Mouse (Mus musculus): ENCODE results near the gene Thop1.
A peak's percentile ranks its signal among the peaks of the same experiment; 100 is the strongest.
"Not testable (repeated sequence)": the region's sequence is repeated elsewhere in the genome, so short reads cannot be mapped to it uniquely, and the experiment has no call there.

The Thop1 gene

DNA sequence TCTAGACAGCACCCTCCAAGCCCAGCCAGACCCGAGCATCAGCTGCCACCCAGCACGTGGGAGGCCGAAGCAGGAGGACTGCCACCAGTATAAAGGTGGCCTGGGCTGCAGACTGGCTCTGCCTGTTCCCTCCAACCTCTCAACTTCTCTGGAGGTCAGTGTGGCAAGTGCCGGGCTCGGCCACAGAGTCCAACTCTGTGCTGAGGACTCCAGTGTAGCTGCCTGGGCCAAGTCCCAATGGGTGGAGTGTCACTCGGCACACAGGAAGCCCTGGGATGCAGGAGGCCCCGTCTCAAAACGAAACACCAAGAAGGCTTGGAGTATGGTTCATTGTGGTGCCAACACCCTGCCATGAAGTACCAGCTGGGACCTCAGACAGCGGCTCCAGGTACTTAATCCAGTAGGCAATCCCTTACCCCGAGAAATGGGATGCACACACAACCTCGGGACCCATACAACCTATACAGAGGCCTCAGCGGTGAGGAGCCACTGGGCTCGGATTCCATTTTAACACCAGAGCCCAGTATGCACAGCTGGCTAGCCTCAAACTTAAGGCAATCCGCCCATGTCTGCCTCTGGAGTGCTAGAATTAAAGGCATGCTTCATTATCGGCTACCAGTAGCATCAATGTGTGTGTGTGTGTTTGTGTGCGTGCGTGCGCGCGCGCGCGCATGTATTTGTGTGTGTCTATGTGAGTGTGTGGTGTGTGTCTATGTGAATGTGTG is 12.3 kb upstream of the Thop1 start:
- no peak for DNase-seq (ENCODE audit: low read depth in 2 of 2, low spot score in 2 of 2)

DNA sequence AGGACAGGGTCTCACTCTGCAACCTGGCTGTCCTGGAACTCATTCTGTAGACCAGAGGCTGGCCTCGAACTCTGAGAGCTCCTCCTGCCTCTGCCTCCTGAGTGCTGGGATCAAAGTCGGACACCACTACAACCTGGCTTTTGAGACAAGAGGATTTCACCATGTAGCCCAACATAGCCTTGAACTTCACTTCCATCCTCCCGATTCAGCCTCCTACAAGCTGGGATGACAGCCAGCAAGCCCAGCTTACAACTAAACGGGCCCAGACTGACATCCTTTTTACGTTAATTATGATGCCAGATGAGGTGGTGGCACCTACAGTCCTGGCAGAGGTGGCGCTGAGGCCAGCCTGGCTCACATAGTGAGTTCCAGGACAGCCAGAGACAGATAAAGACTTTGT is 10.9 kb upstream of the Thop1 start:
- no peak for DNase-seq (ENCODE audit: low read depth in 2 of 2, low spot score in 2 of 2)

DNA sequence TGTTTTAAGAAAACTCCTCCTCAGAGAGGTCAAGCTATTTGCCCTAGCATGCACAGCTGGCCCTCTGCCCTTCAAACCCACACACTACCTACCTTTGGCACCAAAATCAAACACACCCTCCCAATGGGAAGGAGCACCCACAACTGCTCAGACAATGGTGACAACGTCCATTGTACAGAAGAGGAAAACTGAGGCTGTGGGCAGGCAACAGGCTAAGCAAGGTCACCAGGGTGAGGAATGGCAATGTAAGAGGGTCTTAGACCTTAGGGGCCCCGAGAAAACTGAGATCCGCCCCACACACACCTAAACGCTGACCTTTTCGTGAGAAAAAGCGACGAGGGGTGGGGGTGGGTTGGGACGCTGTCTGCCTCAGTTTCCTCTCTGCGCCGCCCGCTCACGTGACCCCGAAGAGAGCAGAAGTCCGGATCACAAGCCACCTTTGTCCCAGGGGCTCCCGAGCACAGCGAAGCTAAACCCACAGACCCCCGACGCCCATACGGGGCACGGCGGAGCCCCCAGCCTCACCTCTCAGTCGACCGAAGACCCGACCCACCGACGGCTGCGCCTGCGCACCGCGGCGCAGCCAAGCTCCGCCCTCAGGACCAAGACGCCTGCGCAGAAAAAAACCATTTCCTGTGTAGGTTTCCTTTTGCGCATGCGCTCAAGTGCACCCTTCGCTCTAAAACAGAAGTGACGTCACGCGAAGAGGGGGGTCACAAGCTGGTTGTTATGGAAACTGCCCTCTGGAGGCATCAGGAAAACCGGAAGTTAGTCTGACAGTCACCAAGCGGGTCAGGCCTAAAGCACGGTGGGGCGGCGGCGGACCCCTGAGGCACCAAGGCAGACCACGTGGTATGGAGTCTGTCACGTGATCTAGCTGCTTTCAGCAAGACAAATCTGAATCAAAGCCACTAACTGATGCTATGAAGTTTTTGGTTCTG is 10.0 kb upstream of the Thop1 start, which contains the start of gene Sgta:
TSS of gene Sgta (minus strand) at position 579 of the 941 bp plus-strand sequence.
- peak; percentile 96 to 97 for DNase-seq (ENCODE audit: low read depth in 2 of 2, low spot score in 2 of 2)

DNA sequence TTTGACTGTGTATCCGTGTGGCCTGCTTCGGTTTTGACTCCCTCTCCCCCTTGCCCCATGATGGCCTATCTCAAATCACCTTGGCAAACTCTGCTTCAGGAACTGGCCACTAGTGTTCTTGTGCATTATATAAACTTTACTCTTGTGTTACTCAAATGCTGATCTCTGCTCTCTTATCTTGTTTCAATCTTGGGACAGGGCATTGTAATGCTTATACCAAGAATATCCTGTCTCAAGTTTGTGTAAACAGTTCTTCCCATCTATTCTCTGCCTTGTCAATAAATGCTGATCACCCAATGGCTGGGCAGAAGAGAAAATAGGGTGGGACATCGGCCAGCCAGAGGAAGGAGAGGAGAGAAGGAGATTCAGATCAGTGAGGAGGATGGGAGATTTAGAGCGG is 7.1 kb upstream of the Thop1 start:
- no peak for DNase-seq (ENCODE audit: low read depth in 2 of 2, low spot score in 2 of 2)

DNA sequence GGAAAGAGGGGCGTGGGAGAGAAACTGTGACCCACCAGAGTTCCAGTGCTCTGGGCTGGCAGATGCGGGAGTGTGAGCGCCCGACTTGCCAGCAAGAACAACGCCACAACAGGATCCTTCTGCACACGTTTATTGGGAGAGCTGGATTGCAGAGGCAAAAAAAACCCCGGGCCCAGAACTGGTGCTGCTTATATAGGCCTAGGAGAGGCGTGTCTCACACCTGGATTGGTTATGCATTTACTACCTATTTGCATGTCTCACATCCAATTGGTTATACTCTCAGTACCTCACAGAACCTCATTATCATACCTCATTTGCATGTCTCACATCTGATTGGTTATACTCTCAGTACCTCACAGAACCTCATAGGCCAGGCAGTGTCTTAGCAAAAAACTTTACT is 5.3 kb upstream of the Thop1 start:
- DNase-seq (ENCODE audit: low read depth in 2 of 2, low spot score in 2 of 2): not testable (repeated sequence)

DNA sequence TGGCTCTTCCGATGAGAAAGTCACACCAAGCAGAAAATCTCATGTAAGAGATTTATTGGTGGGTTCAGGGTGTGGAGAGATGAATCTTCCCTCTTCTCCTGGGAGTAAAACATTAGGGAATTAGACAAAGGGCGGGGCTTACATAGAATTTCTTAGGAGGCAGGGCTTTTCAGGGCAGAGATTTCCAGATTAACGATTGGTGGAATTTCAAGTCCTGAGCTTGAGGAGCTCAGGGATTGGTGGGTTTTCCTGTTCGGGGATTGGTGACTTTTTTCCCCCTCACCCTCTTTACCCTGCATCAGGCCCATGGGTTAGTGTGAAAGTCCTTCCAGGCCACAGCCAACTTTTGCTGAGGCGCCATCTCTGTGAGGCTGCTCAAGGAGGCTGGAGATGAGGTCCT is 1.1 kb upstream of the Thop1 start:
- DNase-seq (ENCODE audit: low read depth in 2 of 2, low spot score in 2 of 2): no peak

DNA sequence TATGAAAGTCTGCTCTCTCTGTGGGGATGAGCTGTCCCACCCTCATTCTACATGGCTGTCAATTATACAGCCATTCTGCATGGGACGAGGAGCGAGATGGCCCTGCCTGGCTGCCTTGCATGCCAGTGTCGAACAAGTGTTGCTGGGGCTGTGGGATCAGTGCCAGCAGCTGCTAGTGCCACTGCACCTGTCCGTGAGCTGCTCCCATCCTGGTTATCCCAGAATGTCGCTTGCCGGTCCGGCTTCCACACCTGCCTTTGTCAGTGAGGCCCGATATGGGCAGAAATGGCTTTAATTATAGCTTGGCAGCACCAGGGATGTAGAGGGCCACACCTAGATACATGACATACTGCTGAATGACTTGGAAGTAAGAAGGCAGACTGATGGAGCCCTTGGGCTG is 2.5 kb downstream of the Thop1 start:
- DNase-seq (ENCODE audit: low read depth in 2 of 2, low spot score in 2 of 2): no peak

DNA sequence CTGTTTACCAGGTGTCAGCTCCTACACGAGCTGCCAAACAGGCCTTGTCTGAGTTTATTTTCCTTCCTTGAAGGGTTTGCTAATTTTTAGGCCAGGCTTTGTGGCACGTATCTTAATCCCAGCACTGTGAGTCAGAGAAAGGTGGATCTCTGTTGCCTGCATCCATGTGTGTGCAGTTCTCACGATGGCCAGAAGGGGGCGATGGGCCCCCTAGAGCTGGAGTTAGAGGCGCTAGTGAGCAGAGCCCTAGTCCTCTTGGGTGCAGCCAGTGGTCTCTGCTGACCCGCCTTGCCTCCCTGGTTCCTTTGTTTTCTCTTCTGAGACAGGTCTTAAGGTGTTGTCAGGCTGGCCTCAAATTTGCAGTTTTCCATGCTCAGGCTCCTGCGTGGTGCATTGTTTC is 3.6 kb downstream of the Thop1 start:
- peak in 1 of 2 experiments; percentile 12 for DNase-seq (ENCODE audit: low read depth in 2 of 2, low spot score in 2 of 2)

DNA sequence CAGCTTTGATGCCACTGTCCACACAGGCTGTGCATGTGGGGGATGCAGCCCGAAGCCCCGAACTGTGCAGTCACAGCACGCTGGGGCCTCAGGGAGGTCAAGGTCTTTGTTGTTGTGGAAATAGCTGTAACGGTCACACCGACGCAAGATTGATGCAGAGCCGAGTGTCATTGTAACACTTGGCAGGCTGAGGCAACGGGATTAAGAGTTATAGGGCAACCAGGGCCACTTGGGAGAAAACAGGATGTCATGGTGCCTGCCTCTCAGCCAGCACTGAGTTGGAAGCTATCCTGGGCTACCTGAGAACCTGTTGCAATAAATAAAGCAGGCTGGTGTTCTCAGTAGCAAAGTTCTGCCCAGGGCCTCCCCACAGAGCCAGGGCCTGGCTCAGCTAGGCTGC is 5.9 kb downstream of the Thop1 start:
- DNase-seq (ENCODE audit: low read depth in 2 of 2, low spot score in 2 of 2): no peak

DNA sequence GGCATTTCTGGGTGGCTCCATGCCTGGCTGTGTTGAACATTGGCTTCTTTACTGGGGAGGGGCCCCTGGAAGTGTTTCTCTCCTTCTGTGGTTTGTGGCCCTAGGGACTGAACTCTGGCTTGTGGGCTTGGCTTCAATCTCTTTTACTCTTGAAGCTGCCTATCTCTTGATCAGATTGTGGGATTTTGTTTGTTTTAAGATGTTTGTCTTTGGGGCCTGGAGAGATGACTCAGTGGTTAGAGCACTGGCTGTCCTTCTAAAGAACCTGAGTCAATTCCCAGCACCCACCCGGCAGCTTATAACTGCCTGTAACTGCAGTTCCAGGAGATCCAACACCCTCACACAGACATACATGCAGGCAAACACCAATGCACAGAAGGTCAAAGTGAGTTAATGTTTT is 6.5 kb downstream of the Thop1 start:
- no peak for DNase-seq (ENCODE audit: low read depth in 2 of 2, low spot score in 2 of 2)

DNA sequence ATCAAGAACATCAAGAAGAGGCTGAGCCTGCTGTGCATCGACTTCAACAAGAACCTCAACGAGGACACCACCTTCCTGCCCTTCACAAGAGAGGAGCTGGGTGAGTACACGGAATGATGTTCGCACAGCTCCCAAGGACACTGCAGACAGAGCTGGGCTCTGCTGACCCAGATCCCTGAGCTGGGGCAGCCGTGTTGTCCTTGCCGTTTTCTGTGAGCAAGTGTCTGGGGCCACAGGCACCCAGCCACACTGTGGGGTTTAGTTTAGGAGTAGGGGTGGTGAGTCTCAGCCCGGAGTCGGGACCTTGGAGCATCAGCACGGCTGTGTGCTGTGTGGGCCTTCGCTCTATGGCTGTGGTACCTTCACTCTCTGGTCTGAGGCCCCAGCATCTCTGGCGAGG is 8.1 kb downstream of the Thop1 start:
- DNase-seq (ENCODE audit: low read depth in 2 of 2, low spot score in 2 of 2): no peak

DNA sequence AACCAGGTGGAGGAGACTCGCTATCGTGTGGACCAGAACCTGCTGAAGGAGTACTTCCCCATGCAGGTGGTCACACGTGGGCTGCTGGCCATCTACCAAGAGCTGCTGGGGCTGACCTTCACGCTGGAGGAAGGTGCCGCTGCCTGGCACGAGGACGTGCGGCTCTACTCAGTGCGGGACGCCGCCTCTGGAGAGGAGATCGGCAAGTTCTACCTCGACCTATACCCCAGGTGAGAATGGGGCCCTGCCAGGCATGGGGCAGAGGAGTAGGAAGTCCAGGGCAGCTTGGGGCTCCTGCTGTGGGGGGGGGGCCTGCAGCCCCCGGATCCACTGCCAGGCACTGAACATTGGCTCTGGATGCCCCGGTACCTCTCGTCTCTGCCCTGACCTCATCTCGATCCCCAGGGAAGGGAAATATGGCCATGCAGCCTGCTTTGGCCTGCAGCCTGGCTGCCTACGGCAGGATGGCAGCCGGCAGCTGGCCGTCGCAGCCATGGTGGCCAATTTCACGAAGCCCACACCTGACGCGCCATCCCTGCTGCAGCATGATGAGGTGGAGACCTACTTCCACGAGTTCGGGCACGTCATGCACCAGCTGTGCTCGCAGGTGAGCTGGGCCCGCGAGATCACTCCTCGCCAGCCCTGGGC is 10.3 kb downstream of the Thop1 start:
- no peak for DNase-seq (ENCODE audit: low read depth in 2 of 2, low spot score in 2 of 2)

DNA sequence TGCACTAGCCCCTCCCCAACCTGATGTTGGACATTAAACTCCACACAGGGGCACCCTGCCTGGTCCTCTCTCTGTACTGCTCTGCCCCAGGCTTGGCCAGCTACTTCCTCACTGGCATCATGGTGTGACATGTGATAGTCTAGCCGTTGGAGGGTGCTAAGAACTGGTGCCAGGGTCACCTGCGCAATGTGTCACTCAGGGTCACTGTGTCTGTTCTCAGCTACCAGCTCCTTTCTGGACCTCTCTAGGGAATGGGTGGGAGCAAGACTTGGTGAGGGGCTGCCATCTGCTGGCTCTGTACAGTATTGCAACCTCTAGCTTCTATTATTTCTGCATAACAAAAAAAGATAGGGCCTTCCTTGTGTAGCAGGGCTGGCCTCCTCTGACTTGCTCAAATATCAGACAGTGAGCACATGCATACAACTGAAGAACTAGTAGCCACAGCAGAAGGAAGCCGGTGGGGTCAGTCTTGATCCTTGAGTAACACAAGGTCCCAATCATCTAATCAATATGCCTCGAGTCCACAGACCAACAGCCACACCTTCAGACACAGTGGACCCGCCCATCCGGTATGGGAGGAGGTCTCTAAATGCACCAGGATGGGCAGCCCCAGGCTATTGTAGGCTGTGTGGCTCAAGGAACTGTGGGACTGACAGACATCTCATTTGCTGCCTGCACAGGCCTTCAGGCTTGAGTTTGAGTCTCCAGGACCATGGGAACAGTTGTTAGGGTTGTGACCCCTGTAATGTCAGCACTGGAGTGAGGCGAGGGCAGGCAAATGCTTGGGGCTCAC is 12.5 kb downstream of the Thop1 start:
- peak; percentile 58 to 70 for DNase-seq (ENCODE audit: low read depth in 2 of 2, low spot score in 2 of 2)

DNA sequence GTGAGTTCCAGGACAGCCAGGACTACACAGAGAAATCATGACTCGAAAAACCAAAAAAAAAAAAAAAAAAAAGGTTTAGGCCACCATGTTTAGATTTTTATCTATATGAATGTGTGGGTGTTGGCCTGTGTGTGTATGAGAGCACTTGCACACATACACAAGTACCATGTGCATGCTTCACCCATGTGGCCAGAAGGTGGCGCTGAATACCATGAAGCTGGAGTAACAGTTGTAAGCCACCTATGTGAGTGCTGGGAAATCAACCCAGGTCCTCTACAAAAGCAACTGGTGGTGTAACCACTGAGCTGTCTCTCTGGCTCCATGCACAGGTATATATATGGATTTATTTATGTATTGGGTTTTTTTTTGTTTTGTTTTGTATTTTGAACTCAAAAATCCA is 17.2 kb downstream of the Thop1 start:
- peak in 1 of 2 experiments; percentile 31 for DNase-seq (ENCODE audit: low read depth in 2 of 2, low spot score in 2 of 2)

DNA sequence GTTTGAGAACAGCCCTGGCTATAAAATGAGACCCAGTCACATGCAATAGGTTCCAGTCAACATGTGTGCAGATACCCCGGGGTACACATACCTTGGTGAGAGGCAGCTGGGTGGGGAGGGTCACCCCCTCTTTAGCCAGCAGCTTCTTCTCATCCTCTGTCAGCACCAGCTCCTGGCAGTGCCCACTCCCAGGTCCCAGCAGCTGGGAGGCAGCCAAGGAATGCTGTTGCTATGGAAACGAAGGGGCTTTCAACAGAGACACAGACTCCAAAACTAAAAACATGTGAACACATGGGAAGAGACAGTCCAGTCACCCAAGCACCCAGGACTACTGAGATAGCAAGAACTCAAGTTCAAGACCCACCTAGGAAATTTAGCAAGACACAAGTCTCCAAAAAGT is 19.4 kb downstream of the Thop1 start:
- DNase-seq (ENCODE audit: low read depth in 2 of 2, low spot score in 2 of 2): no peak

DNA sequence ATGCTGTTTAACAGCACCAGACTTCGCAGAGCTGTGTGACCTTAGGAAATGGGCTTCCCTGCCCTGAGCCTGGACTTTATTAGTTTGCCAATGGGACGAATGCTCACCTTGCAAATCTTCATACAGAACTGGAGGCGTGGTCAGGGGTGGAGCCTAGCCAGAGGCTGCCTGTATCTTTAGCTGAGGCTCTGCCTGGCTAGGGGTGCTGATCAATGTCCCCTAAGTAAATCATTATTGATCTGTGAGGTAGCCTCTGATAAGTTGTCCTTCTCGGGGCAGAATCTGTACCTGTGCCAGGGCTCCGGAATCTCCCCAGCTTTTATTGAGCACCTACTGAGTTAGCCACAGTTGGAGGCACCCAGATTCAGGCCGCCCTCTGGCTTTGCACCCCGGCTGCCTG is 20.8 kb downstream of the Thop1 start:
- no peak for DNase-seq (ENCODE audit: low read depth in 2 of 2, low spot score in 2 of 2)

DNA sequence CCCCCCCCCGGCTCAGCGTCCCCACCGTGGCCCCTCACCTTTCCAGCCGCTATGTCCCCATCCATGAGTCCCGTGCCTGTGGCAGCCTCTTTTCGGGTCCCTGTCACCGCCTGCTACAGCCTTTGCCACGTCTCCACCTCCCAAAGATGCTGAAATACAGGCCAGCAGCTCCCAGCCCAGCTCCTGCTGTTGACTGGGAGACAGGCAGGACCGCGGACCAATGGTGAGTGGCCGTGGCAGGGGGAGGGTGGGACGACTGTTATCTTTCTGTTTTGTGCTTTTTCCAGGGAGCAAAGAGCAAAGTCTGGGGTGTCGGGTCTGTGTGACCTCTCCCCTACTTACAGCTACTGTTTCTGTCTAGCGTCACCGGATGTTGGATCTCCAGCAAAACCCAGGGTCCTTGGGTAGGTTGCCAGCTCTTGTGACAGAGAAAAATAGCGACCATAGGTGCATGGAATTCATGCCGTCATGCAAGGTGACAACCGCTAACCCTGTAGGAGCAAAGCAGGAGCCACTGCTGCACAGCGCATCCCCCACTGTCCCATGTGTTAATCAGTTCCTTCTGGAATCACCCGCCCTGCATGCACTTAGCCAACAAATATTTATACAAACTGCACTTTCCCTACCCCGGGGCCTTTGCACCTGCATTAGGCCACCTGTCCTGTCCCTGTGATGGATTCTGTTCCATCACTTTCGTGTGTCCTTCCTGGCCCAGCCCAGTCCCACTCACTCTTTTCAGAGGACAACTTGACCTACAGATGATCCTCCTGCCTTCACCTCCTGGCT is 22.8 kb downstream of the Thop1 start:
- no peak for DNase-seq (ENCODE audit: low read depth in 2 of 2, low spot score in 2 of 2)

DNA sequence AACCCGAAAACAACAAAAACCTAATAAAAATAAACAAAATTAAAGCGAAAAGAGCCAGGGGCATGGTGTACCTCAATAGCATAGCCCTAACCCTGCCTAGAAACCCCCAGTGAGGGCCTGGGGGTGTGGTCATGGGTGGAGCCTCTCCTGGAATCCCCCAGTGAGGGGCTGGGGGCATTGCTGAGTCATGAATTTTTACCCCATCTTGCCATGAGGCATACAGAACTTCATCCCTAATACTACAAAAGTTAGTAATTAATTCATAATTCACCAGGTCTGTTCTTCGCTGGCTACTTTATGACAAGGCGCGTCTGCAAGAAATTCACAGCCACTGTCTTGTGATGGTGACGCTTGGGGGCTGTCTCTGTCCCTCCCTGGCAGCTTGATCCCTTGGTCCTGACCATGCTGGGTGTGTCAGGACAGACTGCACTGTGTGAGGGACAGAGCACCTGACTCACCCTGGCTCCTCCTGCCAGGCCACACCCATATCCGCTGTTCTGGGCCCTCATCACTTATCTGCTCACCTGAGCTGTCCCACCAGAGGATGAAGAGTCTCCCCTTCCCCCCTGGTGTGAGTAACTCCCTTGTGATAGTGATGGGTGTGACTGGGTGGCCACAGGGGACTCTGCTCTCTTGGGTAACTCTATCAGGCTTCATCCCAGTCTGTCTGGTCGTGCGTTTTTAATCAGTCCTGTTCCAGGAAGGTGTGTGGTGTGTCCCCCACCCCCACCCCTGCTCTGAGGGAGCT is 25.3 kb downstream of the Thop1 start:
- DNase-seq (ENCODE audit: low read depth in 2 of 2, low spot score in 2 of 2): no peak

DNA sequence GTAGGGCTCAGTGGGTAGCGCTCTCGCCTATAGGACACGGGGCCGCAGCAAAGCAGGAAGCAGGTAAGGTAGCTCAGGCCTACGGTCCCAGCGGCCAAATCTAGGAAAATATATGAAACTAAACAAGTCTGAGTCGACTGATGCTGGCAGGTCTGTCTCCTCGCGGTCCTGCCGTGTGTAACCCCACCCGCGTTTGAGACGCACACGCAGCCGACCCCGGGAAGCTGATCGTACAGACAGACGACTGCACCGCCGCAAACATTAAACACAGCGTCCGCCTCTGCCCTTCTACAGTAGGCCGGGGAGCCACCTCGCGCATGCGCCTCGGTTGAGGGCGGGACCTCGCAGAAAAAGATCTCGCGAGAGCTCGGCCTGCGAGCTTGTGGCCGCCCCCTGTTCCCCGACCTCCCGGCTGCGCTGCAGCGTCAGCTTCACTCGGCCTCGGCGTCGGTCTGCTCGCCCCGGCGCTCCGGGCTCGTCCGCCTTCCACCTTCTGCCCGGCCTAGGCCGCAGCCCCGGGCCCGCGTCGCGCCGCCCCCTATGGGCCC is 35.8 kb downstream of the Thop1 start, which contains the start of gene Map2k2:
TSS of gene Map2k2 (plus strand) at position 351 of the 548 bp plus-strand sequence.
- peak; percentile 97 to 99 for DNase-seq (ENCODE audit: low read depth in 2 of 2, low spot score in 2 of 2)

Data from CD8-positive naive resting alpha-beta T cell, adult 2 months (primary cell).